Mouse (Mus musculus) 3T3-L1 (cell line): ENCODE measurements around the gene Pitpnm2.

ENCODE experiments used
- DNase-seq: peaks from one replicate; pipeline ENCODE4 v3.0.0-alpha.2; 2015; ENCODE audit warnings: low read depth, low spot score

Gene Pitpnm2

DNA sequence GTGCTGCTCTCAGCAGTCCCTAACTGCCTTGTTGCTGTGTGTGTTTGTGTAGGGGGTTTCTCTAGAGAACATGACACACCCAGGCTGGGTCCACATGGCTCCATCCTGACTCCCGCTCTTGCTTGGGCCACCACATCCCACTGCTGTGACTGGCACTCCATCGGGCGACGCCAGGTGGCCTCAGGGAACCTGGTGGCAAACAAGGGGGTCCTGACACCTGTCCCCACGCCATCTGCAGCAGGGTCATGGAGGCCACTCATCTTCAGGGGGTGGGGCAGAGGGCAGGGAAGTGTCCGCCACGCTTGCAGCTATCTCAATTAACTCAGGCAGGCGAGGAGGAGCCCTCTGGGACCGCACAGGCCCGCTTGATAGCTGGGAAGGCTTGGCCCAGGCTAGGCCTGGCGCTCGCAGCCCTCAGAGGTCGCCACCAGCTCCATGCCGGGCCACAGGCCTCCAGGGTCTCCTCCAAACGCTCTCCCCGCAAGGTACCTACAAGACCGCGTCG, 154.4 kb downstream of the Pitpnm2 start:
- DNase-seq: peak; percentile 18

DNA sequence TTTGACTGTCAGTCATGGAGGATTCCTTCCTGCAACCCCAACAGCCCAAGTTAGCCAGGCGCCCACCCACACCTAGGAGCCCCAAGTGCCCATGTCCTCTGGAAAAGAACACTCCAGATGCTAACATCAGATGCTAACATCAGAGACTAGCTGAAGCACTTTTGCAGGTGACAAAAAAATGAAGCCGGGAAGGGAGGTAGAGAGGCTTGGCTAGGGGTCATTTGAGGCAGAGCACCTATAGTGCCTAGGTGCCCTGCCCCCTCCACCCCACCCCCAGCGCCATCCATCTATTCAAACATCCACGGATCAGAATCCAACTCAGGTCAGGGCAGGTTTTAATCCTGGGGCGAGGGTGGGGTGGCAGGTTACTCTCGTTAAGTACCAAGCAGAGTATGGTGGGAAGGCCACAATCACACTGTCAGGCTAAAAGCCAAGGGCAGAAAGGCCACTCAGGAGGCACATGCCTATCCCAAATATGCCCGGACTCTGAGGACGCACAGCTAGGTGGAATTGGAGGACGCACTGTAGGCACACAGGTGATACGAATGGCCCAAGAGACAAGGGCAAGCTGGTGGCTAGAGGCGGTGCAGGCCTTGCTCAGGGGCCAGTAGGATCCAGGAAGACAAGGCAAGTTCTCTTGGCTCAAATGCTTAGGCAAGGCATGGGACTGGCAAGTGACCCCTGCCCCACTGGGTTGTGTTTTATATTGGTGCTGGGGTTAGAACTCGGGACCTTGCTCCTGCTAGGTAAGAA, 155.5 kb downstream of the Pitpnm2 start:
- DNase-seq: no peak

DNA sequence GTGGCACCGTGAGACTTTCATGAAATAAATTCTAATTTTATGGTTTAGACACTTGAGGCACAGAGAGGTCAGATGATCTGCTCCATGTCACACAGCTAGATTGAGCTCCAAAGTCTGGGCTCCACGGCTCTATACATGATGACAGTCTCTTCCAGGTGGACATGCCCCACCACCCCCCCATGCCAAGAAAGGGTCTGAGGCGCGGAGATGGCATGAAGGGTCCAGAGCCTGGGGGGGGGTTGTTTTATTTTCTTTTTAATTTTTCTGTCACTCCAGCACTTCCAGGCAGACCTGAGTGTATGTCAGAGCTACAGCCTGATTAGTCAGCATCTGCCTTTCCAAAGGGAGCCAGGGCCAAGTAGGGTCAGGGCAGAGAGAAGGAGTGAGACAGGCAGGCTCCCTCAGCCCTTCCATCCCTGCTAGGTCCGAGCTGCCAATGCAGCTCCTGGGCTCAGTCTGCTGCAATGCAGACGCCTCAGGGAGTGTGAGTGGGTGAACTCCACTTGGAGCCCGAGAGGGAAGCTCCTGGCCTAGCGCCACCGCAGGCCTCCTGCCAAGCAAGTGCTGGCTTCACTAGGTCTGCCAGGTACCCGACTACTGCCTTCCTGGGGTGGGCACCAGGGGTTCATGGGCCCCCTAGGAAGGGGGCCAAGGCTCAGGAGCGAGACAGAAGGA, 156.3 kb downstream of the Pitpnm2 start:
- peak; percentile 75 for DNase-seq

DNA sequence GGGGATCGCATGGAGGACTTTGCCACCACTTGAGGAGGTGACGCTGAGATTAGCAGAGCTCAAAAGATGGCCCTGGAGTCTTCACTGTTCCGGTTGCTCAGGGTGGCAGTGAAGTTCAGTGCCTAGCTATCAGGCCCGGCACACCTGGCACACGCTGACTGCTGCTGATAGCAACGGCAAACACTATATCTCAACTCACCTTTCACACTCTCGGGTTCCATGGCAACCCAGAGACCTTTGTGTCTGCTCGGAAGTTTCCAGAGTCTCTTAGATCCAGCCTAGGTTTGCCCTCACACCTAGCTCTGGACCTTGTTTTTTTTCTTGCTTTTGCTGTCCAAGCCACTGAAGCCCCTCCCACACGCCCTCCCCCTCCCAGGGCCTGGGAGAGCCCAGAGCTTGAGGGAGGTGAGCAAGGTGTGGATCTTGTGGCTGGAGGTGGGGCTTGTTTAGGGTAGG, 157.6 kb downstream of the Pitpnm2 start:
- DNase-seq: no peak

DNA sequence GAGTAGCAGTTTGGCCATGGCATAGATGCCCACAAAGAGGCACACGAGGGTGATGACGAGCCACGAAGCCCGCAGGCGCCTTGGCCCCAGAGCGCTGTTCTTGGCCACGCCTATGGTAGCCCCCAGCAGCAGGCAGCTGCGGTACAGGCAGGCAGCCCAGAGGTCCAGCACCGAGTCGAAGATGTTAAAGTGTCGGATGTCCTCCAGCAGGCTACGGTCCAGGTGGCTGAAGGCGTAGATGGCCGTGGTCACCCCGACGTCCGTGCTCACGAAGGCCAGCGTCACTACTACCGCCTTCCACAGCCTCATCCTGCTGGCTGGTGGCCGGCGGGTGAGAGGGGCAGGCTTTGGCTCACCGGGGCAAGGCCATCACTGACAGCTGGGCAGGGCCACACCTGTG, 159.7 kb downstream of the Pitpnm2 start:
- DNase-seq: no peak

DNA sequence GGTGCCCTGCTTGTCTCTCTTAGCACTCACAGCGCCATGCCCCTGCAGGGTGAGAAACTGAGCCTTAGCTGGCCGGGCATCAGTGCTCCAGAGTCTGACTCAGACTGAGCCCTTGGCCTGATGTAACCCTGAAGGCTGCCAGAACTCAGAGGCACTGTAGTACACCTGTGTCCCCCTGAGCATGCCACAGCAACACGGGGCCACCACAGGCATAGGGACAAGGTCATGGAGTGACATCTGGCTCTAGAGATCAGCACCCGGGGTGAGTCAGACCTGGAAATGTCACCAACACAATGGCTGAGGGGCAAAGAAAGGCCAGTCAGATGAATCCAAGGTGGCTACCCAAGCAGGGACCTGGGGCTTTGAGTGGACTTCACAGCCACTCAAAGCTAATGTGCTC, 162.7 kb downstream of the Pitpnm2 start:
- DNase-seq: no peak

DNA sequence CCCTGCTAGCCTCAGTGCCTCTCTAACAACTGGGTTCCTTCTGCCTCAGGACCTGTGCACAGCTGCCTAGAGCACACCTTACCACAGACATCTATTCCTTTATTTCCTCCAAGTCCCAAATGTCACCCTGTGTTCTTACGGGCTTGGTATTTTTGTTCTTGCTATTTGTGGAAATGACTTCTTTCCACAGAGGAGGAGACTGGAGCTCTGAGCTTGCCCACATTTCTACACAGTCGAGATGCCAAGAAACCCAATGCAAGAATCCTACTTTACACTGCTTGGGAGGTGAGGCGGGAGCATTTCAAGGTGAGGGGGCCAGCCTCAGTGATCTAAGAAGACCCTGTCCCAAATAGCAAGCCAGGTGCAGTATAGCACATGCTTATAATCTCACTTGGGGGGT, 164.0 kb downstream of the Pitpnm2 start:
- no peak for DNase-seq

DNA sequence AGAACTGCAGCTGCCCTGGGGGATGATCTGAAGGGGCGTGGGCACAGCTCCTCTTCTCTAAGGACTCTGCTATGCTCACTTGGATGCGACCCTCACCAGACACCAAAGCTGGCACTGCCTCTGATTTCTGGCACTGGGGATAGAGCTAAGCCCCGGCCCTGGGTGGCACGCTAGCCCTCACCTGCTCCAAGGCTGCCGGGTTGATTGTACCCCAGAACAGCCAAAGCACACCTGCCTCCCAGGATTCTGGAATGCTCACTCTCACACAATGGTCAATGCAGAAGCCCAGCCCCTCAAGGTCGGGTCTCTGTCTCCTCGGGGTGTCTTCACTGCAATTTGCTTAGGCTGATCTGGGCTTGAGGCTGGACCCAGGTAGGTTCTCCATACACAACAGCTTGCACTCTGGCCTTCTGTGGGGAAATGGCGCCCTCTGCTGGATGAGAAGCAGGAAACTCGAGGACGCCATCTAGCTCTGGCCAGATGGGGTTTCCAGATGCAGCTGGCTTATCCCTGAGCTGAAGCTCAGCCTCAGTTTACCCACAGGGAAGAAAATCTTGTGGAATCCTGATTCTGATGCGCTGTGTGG, 164.9 kb downstream of the Pitpnm2 start:
- peak; percentile 93 for DNase-seq

DNA sequence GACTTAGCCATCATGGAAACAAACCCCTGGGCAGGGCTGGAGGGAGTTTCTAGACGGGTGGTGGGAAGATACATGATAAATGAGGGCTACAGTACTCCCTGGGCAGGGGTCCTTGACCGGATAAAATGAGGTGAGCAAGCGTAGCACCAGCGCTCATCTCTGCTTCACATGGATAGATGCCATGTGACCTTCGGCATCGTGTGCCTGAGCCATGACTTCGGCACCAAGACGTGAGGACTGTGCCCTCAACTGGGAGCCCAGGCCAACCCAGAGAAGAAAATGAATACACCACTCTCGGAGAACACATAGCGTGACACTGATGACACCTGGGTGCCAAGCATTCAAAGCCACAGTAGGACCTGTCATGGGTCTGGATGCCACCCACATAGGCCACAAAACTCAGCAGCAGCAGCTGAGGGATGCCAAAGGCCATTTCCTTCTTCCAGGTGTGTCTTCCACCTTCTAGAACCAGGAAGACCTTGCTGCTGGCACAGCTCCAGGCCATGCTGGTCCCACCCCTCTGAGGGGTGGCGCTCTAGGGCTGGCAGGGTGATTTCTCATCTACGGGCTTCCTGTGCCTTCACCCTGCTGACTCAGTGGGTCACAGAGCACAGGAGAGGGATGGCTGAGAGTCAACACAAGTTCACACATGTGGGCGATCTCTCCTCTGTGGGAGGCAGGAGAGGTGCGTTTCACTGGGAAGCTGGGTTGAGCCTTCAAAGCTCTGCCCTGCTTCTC, 165.5 kb downstream of the Pitpnm2 start:
- peak; percentile 58 for DNase-seq

DNA sequence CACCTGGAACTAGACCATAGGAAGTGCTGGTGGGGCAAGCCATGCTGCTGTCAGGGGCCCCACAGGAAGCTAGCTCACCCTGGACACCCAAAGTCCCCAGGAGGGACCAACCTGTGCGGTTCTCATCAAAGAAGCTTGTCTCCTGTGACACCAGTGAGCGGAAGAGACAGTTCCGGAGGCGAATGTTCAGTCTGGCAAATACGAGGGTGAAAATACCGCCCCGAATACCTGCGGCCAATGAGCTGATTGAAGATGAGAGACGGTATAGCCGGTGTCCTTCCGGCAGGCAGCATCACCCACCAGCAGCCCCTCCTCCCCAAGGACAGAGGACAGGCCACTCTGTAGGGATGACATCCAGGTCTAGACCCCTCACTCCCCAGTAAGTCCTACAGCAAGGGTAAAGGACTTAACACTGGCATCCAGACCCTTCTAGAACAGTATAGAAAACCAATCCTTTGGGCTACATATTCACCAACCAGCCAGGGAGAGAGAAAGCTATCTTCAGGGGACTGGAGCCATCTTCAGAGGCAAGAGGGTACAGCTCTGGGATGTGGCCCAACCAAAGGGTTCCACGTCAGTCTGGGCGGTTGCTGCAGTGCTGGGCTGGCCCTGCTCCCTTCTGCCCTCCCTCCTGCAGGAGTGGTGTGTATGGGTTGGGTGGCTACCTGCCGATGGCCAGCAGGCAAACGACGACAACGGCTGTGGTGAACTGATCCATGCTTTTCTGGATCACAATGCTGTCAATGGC, 166.4 kb downstream of the Pitpnm2 start:
- no peak for DNase-seq

DNA sequence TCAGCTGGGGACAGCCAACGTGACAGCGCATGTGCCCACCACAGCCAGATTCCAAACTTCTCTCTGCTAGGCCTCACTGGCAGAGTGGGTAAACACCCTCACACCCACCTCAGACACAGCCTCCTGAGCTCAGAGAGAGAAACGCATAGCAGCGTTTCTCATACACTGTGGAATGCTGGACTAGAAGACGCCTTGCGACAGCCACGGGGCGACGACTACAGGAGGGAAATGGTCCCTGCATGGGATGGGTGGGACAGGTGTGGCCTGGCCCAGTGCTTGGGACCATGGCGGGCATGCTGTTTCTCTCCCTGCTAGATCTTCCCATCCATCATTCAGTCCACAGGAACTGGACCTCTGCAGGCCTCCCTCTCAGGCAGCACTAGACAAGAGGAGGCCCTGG, 167.1 kb downstream of the Pitpnm2 start:
- no peak for DNase-seq

DNA sequence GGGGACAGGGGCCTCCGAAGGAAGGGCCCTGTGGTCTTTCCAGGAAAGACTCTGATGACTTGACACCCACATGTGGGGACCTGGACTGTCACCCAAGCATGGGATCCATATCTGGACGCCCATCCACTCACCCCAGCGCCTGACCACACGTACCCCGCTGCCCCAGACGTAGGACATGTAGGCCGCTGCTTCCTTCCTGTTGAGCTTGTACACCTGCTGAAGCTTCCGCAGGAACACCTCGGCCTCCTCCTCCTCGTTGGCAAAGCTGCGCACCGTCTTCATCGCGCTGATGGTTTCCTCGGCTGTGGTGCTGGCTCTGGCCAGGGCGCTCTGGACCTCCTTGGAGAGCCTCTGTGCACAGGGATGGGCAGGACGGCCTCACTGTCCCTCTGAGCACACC, 169.7 kb downstream of the Pitpnm2 start:
- DNase-seq: no peak

DNA sequence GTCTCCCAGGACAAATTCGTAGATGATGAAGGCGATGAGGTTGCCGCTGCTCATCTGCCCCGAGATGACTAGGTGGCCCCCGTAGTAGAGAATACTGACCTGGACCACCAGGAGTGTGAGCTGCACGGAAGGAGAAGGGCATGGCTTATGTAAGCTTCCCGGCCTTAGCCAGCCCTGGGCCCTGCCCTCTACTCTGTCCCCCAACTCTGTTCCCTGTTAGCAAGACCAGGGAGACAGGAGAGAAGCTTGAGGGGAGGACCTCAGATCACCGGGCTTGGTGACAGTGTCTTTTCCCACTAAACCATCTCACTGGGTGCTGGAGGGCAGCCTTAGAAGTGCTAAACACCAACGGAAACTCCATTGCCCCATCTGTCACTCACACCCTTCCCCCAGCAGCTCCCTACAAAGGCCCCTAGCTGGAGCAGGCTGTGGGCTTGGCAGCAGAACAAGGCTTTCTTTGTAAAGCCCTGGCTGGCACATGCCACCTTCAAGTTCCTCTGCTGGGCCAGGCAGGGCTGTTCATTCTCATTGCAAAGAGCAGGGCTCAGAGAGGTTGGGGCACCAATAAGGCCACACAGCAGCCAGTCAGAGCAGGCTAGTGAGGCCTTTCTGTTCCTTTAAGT, 170.7 kb downstream of the Pitpnm2 start:
- DNase-seq: peak; percentile 36

DNA sequence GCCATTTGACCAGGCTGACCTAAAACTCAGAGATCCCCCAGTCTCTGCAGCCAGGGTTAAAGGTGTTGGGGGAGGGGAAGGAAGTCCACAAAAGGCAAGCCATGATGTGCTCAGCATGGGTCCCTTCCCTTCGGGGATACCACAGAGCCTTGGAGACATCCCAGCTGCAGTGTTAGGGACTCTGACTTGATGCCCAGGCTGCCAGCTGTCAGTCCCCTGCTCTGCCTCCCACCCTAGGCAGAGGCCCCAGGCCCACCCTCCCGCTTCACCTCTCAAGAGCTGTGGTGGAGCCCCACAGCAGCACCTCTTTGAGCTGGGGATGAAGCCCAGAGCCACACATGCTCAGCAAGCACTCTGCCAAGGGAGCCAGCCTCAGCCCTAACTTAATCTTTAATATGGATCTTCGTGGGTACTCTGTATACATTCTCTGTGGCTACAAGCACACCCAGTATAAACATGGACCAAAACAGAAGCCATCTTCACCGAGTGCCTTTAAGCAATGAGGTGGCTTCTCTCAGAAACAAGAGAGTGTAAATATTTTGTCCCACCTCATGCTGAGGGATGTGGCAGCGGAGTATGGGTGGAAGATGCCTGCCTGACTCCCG, 171.6 kb downstream of the Pitpnm2 start:
- no peak for DNase-seq

DNA sequence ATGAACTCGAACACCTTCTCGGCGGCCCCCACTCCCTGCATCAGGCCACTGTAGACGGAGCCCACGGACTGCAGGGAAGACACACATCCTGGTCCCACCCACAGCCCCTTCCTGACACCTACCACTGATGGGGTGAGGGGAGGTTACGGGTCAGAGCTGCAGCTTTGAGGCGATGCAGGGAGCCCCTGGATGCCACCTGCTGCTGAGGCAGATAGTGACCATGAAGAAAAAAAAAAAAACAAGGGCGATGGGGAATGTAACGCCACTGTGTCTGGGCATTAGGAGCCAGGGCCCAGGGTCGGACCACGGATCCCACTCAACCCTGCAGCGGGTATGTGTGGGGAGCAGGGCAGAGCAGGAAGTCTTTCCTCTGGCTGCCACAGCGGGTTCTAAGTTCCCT, 172.3 kb downstream of the Pitpnm2 start:
- no peak for DNase-seq

DNA sequence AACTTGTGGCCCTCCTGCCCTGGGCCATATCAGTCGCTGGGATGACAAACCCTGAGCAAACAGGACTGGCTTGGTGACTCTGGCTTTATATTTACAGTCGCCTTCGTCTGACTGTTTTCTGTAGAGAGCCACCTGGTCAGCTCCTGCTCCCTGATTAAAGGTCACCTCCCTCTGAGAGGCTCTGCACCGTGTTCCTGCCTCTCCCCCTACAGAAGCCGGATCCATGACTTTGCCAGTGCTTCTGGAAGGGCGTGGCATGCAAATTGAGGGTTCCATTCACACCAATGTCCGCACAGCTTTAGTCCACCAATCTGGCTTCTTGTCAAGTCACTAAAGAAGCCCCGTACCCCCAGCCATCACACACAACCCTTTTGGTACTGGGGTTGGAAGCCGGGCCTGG, 173.0 kb downstream of the Pitpnm2 start:
- no peak for DNase-seq

DNA sequence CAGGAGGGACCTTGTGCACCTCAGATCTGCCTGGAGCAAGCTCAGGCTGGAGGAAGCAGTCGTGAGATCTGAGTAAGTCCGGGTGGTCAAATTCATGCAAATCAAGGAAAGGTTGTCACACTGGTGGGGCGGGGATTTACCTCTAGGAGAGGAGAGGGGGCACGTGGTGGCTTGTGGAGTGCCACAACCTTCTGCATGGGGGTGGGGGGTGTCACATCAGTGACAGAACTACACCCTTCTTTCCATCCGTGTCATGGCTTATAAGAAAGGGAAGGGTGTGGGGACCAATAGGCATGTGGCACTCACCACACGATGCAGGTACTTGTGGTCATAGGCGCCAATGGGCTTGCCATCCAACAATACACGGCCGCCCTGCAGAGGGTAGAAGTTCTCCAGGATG, 173.8 kb downstream of the Pitpnm2 start:
- no peak for DNase-seq

DNA sequence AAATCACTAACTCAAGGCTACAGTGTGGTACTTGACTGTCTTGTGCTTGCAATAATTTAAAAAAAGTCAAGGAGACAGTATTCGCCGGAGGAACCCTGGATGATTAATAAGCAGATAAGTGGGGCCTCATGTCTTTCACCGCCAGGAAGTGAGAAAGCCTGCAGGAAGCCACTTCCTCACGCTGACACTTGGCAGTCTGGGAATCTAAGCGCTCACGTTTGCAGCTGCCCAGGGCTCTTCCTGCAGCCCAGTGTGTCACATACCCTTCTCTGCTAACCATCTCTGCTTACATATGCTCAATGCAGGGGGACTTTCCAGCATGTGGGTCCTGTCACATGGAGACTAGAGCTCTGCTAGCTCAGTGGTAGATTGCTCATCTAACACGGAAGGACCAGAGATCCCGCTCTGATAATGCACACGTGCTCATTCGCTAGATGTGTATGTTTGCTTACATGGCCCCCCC, 174.7 kb downstream of the Pitpnm2 start:
- peak; percentile 73 for DNase-seq

DNA sequence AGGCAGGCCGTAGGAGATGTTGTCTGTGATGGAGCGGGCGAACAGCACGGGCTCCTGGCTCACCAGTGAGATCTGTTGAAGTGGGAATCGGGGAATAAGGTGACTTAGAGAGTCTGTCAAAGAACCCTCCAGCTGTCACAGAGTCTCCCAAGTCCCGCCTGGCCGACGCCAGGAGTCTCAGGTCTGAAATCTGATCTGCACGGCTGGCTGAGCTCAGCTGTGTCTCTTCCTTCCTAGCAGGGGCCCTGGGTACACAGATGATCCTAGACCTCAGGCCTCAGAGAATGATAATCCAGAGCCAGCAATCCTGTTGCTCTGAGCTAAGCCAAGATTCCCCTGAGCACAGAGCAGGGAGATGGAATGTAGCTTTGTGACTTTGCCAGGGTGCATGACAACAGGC, 175.9 kb downstream of the Pitpnm2 start:
- peak; percentile 40 for DNase-seq

DNA sequence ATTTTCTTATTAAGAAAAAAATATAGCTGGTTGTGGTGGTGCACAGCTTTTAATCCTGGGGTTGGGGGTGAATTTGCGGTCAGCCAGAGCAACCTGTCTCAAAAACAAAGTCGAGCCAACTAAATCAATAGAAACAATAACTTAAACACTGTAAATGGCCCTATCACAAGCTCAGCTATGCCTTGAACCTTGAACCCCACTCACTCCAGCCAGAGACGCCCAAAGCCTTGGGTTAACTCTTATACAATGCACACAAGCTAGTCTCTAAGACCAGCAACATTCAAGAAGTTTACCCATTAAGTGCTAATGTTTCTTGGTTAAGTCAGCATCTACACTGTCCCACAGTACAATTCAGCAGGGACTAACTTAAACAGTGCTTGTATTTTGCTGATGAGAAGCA, 179.9 kb downstream of the Pitpnm2 start:
- no peak for DNase-seq
